Mouse (Mus musculus): Measurements from ENCODE around the gene Gtf3c6. TPM values are rescaled to one million over a fixed set of nuclear protein-coding genes. Genes with fewer than 3 reads are reported as not detected.

Gtf3c6 gene
- polyA plus RNA-seq, 1 experiment from 2014 or later, result 127 TPM

DNA sequence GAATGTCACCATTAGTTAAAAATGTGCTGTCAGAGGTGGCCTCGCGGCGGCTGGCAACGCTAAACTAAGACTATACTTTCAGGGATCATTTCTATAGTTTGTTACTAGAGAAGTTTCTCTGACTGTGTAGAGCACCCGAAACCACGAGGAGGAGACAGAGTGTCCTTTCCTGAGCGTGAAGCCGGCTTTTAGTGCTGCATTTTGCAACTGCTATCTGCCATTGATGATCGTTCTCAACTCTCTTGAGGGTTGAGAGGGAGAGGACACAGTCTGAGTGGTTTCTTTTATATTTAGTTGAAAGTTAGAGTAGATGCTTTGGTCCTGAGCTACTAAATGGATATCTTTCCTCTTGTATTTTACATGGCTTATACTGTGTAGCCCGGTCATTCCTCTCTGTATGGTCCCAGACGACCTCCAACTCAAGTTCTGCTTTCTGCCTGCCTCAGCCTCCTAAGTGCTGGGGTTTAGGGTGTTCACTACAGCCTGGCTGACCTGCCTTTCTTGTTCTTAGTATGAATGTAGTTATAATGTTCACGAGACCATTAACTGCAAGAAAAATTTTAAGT is 576 bp upstream of the Gtf3c6 start:
- Histone ChIP-seq H3K9ac (0 out of 2 replicates have a peak overlapping the region, but pooled peaks have one; percentile 36), H3K9me3 (no peaks in the 10 kb centered on the region), H3K27me3 (no peaks in the 10 kb centered on the region), H3K4me3 (peak overlapping the region; percentile 80), H3K4me1 (peaks cover 16% of the 10 kb centered on the region), H3K27ac (peak overlapping the region; percentile 96), H3K36me3 (peaks cover 17% of the 10 kb centered on the region), H3K4me2 (peak overlapping the region; percentile 65)
- ATAC-seq (ENCODE audit: insufficient number of reproducible peaks, insufficient read depth, low FRiP score, low TSS enrichment, low read depth), result peak; percentile 81
- WGBS, result under 1% methylated on average over 12 of the region's 12 CpGs

DNA sequence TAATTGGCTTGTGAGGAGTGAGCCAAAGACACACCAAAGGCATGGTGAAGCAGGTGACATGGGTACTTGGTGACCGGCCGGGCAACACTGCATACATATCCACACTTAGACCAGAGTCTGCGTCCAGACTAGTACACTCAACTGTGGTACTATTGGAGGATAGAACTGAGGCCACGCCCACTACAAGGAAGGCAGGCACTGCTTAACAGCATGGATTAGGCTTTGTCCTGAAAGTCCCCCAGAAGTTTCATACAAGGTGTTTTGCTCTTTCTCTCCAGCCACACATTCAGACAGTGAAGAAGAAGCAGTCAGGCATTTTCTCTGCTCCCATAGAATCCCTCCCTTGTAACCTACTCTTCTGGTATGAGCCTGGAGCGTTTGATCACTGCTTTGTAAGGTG is 1.2 kb downstream of the Gtf3c6 start:
- H3K4me1 ChIP-seq, result peaks cover 16% of the 10 kb centered on the region
- peak overlapping the region; percentile 92 for H3K9ac ChIP-seq
- H3K4me2 ChIP-seq, result peak overlapping the region; percentile 65
- H3K36me3 ChIP-seq, result peaks cover 33% of the 10 kb centered on the region
- ATAC-seq (ENCODE audit: insufficient number of reproducible peaks, insufficient read depth, low FRiP score, low TSS enrichment, low read depth), result peak; percentile 78
- no peaks in the 10 kb centered on the region for H3K9me3 ChIP-seq
- H3K27me3 ChIP-seq, result no peaks in the 10 kb centered on the region
- peak overlapping the region; percentile 80 for H3K4me3 ChIP-seq
- 1% methylated on average over 5 of the region's 5 CpGs for WGBS
- peak overlapping the region; percentile 96 for H3K27ac ChIP-seq

DNA sequence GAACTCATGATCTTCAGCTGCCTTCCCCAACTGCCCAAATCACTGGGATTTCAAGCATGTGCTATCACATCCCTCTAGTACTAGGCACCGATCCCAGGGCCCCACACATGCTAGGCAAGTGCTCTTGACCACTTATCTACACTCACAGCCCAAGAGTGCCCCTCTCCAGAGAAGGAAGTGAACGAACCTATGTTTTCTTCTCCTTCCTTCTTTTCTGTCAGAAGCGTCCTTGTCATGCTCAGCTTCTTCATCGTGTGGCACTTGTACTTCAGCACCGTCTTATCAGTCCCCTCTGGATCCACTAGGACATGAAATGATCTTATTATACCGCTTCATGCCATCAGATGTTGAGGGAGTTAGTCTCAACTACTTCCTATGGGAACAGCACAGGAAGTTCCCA is 6.9 kb downstream of the Gtf3c6 start:
- Histone ChIP-seq H3K9ac (no peak overlapping the region), H3K4me1 (peaks cover 5% of the 10 kb centered on the region), H3K36me3 (peaks cover 74% of the 10 kb centered on the region), H3K27me3 (no peaks in the 10 kb centered on the region), H3K9me3 (no peaks in the 10 kb centered on the region), H3K4me3 (no peak overlapping the region), H3K27ac (no peak overlapping the region), H3K4me2 (no peak overlapping the region)
- 91% methylated on average over 6 of the region's 6 CpGs for WGBS
- ATAC-seq (ENCODE audit: insufficient number of reproducible peaks, insufficient read depth, low FRiP score, low TSS enrichment, low read depth), result no peak

DNA sequence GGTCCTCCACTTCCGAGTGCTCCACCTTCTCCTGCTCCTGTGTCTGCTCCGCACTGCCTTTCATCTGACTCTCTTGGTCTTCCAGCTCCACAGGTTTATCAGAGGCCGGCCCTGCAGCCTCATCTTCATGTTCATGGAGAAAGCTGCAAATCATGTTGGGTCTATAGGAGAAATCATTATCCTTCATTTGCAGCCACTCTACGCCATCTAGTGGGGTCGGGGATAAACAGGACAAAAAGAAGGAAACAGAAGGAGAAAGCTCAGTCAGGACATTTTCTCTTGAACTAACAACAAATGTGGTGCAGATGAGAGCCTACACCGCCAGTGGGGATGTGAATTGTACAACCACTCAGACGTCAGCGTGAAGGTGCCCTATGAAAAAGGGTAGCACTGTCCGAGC is 8.3 kb downstream of the Gtf3c6 start:
- Histone ChIP-seq H3K9me3 (no peaks in the 10 kb centered on the region), H3K27ac (no peak overlapping the region), H3K9ac (no peak overlapping the region), H3K4me3 (no peak overlapping the region), H3K27me3 (no peaks in the 10 kb centered on the region), H3K4me1 (peaks cover 5% of the 10 kb centered on the region), H3K4me2 (no peak overlapping the region), H3K36me3 (peaks cover 66% of the 10 kb centered on the region)
- 89% methylated on average over 9 of the region's 9 CpGs for WGBS
- no peak for ATAC-seq (ENCODE audit: insufficient number of reproducible peaks, insufficient read depth, low FRiP score, low TSS enrichment, low read depth)

DNA sequence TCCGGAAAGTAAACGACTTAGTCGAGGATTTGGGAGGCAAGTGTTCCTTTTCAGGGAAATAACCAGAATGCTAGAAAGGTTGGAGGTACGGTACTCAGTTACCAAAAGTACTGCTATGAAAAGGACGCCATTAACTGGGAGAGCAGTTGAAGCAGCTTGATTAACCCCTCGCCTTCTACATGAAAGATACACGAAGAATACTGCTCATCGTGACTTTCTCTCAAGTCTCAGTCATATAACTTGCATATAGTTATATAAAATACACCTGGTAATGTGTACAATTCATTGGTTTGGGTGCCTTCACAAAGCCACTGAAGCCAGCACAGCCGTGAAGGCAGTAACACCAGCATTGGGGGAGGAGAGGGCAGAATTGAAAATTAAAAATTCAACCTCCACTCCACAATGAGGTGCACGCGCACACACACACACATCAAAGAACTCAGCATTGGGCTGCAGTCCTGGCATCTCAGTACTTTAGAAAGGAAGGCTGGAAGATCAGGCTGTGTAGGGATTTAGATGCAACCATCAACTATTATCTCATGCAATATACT is 10.7 kb downstream of the Gtf3c6 start:
- Histone ChIP-seq H3K27me3 (no peaks in the 10 kb centered on the region), H3K36me3 (peaks cover 66% of the 10 kb centered on the region), H3K27ac (peak overlapping the region; percentile 68), H3K4me2 (peak overlapping the region; percentile 65), H3K9ac (0 out of 2 replicates have a peak overlapping the region, but pooled peaks have one; percentile 37), H3K4me3 (peak overlapping the region; percentile 69), H3K9me3 (no peaks in the 10 kb centered on the region), H3K4me1 (peaks cover 5% of the 10 kb centered on the region)
- WGBS, result 32% methylated on average over 11 of the region's 11 CpGs
- no peak for ATAC-seq (ENCODE audit: insufficient number of reproducible peaks, insufficient read depth, low FRiP score, low TSS enrichment, low read depth)

DNA sequence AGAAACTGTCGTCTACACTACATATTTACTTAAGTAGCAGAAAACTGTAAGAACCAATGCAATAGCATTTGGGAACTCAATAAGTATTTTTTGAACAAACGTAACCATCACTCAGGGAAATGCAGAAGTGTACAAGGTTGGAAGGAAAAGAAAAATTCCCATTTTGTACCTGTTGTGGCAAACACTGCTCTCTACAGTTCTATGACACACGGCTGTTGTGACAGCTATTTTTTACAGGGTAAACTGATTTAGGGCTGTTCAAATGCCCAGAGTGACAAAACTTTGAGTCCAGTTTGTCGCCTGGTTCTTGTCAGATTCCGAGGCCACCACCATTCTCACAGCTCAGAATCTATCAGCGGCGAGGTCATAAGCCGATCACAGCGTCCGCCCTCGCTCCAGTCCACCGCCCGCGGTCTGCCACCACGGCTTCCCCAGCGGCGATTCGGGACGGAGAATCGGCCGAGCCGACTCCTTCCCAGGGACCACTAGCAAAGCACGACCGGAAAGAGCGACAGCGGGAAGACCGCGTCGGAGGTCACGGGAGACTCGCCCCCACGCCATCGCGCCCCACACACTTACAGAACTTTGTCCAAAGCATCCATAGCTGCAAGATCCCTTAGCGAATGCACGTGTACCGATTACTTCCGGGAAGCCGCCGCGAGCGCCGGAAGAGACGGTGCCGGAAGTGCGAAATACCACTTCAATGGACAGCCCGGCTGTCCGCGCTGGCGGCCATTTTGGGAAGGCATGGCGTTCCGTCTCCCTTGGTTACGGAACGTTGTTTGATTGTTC is 11.3 kb downstream of the Gtf3c6 start, which contains the start of gene Rpf2:
TSS of gene Rpf2 (minus strand) at position 663 of the 792 bp plus-strand sequence.
- H3K4me2 ChIP-seq, result peak within 1 kb of the TSS; percentile 65
- WGBS, result under 1% methylated on average over 54 of the region's 54 CpGs
- ATAC-seq (ENCODE audit: insufficient number of reproducible peaks, insufficient read depth, low FRiP score, low TSS enrichment, low read depth), result peak; percentile 78
- H3K9me3 ChIP-seq, result no peaks in the 10 kb centered on the region
- H3K27me3 ChIP-seq, result no peaks in the 10 kb centered on the region
- peak within 1 kb of the TSS; percentile 68 for H3K27ac ChIP-seq
- peak within 1 kb of the TSS; percentile 77 for H3K9ac ChIP-seq
- H3K4me3 ChIP-seq, result peak within 1 kb of the TSS; percentile 69
- H3K36me3 ChIP-seq, result peaks cover 65% of the 10 kb centered on the region
- peaks cover 5% of the 10 kb centered on the region for H3K4me1 ChIP-seq

DNA sequence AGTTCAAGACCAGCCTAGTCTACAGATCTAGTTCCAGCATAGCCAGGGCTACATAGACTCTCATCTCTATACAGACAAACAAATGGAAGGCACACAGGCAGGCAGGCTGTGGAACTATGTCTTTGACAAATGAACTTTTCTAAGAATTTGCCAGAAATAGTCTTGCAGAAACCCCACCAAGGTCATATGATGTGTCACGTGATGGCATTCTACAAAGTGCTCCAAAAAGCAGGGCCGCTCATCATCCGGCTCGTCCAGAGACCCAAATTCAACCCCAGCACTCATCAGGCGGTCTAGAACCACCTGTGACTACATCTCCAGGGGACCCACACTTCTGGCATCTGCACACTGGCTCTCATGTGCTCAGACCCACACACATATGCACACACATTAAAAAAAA is 20.1 kb downstream of the Gtf3c6 start:
- Histone ChIP-seq H3K4me3 (no peak overlapping the region), H3K9ac (no peak overlapping the region), H3K27ac (no peak overlapping the region), H3K9me3 (no peaks in the 10 kb centered on the region), H3K4me2 (no peak overlapping the region), H3K4me1 (no peaks in the 10 kb centered on the region), H3K36me3 (peaks cover 82% of the 10 kb centered on the region), H3K27me3 (no peaks in the 10 kb centered on the region)
- WGBS, result 94% methylated on average over 5 of the region's 5 CpGs
- no peak for ATAC-seq (ENCODE audit: insufficient number of reproducible peaks, insufficient read depth, low FRiP score, low TSS enrichment, low read depth)

DNA sequence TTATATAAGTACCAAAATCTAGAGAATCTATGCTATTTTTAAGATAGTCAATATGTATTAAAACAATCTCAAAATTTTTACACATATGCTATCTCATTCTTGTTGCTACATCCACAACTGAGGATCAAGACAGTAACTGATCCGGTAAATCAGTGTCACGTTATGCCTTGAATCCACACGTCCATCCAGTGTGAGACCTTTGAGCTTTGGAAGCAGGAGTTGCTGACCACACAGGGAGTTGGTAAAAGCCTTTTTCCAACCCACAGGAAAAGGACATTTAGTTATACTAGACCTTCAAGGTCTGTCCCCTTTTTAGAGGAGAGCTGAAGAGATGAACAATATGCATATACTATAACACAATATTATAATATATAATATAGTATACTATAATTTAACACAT is 24.7 kb downstream of the Gtf3c6 start:
- peaks cover 79% of the 10 kb centered on the region for H3K36me3 ChIP-seq
- H3K9me3 ChIP-seq, result no peaks in the 10 kb centered on the region
- no peak for ATAC-seq (ENCODE audit: insufficient number of reproducible peaks, insufficient read depth, low FRiP score, low TSS enrichment, low read depth)
- H3K4me1 ChIP-seq, result no peaks in the 10 kb centered on the region
- WGBS, result 85% methylated on average over 3 of the region's 3 CpGs
- H3K9ac ChIP-seq, result no peak overlapping the region
- no peak overlapping the region for H3K4me3 ChIP-seq
- no peaks in the 10 kb centered on the region for H3K27me3 ChIP-seq
- no peak overlapping the region for H3K27ac ChIP-seq
- H3K4me2 ChIP-seq, result no peak overlapping the region

DNA sequence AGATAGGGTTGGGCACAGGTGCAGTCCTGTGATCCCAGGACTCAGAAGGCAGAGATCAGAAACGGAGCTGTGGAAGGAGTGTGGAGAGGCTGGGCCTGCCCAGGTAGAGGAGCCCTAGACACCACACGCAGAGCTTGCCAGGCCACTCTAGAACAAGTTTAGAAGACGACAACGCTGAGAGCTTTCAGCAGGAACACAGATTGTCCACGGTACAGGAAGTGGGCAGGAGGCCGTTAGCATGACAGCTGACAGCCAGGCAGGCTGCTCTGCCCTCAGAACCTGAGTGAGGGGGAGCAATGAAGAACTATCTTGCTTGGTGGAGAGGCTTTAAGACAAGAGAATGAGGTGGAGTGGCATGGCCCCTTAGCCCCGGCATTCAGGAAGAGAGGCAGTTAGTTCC is 25.5 kb downstream of the Gtf3c6 start:
- WGBS, result 87% methylated on average over 7 of the region's 7 CpGs
- Histone ChIP-seq H3K9me3 (no peaks in the 10 kb centered on the region), H3K9ac (no peak overlapping the region), H3K4me2 (no peak overlapping the region), H3K27me3 (no peaks in the 10 kb centered on the region), H3K27ac (no peak overlapping the region), H3K4me3 (no peak overlapping the region), H3K4me1 (peaks cover 6% of the 10 kb centered on the region), H3K36me3 (peaks cover 77% of the 10 kb centered on the region)
- ATAC-seq (ENCODE audit: insufficient number of reproducible peaks, insufficient read depth, low FRiP score, low TSS enrichment, low read depth), result no peak

DNA sequence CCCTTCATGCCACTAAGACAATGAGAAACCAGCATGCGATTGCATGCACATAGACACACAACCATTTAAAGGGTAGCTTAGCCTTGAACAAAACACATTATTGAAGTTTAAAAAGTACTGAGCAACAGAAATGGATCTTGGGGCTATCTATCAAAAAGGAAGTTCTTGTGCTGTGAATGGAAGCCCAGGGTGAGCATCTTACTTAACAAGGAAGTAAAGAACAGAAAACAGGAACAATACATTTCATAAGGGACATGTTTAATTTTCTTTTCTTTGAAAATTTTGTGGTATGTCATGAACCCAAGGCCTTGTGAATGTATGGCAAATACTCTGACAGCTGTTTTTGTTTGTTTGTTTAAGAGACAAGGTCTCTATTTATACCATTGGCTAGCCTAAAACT is 28.2 kb downstream of the Gtf3c6 start:
- H3K36me3 ChIP-seq, result peaks cover 78% of the 10 kb centered on the region
- no peak for ATAC-seq (ENCODE audit: insufficient number of reproducible peaks, insufficient read depth, low FRiP score, low TSS enrichment, low read depth)
- 100% methylated on average over 1 of the region's 1 CpGs for WGBS
- H3K4me1 ChIP-seq, result peaks cover 9% of the 10 kb centered on the region
- H3K9ac ChIP-seq, result no peak overlapping the region
- H3K4me2 ChIP-seq, result no peak overlapping the region
- H3K27me3 ChIP-seq, result no peaks in the 10 kb centered on the region
- H3K27ac ChIP-seq, result no peak overlapping the region
- H3K9me3 ChIP-seq, result no peaks in the 10 kb centered on the region
- no peak overlapping the region for H3K4me3 ChIP-seq

DNA sequence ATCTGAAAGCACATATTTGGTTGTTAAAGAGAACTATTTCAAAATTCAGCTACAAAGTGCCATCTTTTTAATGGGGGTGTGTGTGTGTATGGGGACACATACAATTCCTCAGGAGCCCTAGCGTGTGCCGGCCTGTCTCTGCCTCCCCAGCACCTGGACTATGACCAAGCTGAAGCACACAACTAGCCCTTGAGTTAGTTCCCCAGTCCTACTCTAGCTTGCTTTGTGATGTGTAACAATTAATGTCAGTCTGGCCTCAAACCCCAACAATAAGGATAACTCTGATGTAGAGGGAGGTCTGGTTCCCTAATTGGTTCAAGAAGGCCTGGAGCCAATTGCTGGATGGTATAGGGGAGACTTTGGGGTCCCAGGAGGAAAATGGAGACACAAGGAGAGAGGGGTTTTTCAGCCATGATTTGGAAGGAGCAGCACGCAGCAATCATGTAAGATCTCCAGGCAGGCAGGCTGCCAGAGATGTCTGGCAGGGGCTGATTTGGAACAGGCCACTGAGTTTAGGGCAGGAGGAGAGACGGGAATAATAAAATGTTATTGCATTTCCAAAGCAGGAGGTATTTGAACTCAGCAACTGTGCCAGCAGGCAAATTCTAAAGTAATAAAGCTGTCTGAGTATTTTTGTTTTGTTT is 30.1 kb downstream of the Gtf3c6 start:
- Histone ChIP-seq H3K27me3 (no peaks in the 10 kb centered on the region), H3K9me3 (no peaks in the 10 kb centered on the region), H3K9ac (no peak overlapping the region), H3K36me3 (peaks cover 85% of the 10 kb centered on the region), H3K4me2 (no peak overlapping the region), H3K4me3 (no peak overlapping the region), H3K4me1 (peaks cover 9% of the 10 kb centered on the region), H3K27ac (peak overlapping the region; percentile 44)
- no peak for ATAC-seq (ENCODE audit: insufficient number of reproducible peaks, insufficient read depth, low FRiP score, low TSS enrichment, low read depth)
- WGBS, result 56% methylated on average over 4 of the region's 4 CpGs
